Mouse (Mus musculus) ES-CJ7 (cell line): ENCODE data around the gene Slc26a11.
"Not testable (repeated sequence)": the region's sequence is repeated elsewhere in the genome, so short reads cannot be mapped to it uniquely, and the experiment has no call there.

Source experiments
- DNase-seq: peaks from one replicate; pipeline ENCODE4 v3.0.0; 2011; ENCODE audit warnings: low read depth, low spot score

Slc26a11 gene

DNA sequence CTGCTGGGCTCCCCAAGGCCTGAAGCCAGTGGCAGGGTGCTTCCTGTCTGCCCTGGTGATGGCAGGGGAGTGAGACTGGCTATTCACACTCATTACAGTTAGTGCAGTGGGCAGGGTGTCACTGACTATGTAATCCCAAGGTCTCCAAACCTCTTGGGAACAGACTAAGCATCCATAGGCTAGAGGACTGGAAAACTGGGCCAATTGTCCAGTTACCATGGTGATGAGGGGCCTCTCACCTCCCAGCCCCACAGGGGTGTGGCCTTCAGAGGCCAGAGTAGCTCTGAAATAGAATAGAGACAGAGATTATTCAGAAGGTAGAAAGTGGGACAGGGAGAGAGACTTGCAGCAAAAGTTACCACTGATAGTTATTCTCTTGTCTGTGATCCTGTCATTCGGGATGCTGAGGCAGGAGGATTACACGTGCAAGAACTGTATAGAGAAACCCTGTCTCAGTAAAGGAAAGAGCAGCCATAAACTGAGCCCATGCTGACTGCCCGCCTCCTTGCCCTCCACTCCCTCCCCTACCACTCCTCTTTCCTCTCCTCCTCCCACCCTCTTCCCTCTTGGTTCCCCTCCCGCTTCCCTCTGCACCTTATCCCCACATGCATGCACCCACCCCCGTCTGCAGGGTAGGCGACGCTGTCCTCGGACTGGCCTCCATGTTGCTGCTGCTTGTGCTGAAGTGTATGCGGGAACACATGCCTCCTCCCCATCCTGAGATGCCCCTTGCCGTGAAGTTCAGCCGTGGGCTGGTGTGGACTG lies 7.6 kb downstream of the Slc26a11 start:
- no peak for DNase-seq

DNA sequence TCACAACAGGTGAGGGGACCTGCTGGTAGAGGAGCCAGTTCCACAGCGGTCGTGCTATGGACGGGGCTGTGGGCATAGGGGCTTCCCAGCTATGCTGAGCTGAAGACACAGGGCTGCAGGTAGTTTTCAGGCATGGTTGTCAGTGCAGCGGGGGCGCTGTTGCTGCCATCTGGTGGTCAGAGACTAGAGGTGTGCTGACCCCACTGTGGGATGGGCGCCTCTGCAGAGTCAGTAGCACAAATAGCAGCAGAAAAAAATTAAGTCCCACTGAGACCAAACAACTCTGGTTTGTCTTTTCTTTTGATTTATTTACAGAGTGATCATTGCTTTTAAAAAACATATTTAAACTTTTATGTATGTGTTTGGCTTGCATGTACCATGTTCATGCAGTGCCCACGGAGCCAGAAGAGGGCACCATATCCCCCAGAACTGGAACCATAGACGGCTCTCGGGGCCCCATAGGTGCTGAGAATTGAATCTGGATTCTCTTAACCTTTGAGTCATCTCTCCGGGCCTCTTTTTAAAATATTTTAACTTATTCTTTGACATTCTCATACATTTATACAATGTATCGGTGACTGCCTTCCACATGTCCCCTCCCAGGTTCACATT lies 8.3 kb downstream of the Slc26a11 start:
- peak; percentile 80 for DNase-seq

DNA sequence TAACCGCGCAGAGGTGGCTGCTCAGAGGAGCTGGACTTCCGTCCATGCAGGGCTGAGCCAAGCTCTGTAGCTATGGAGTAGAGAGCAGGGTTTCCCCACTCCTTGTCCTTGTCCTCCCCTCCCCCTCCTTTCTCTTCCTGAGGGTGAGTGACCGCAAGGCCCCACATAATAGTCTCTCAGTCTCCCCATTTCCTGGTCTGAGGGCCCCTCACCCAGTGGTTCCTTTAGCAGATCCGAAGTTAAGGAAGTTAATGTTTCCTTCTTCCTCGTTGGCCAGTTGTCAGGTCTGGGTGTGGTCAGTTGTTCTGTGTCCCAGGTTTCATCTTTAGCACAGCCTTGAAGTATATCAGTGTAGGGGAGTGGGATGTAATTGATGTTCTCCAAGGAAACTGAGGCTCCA lies 20.1 kb downstream of the Slc26a11 start:
- DNase-seq = no peak

DNA sequence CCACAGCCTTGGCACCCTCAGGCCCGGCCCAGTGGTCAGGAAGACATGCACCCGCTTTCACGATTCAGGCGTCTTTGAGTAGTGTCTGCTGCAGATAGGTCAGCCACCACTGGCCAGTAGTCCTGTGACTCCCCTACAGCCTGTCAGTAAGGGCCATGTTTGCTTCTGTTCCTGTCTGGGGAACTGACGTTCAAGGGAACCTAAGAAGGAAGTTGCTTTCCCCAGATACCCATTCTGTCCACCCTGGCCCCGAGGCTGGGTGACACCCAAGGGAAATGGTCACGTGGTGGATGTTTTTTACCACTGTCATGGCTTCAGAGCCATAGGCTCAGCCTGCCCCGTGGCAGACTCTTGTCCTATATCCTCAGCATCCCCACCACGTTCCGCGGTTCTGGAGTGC lies 22.0 kb downstream of the Slc26a11 start:
- DNase-seq = no peak

DNA sequence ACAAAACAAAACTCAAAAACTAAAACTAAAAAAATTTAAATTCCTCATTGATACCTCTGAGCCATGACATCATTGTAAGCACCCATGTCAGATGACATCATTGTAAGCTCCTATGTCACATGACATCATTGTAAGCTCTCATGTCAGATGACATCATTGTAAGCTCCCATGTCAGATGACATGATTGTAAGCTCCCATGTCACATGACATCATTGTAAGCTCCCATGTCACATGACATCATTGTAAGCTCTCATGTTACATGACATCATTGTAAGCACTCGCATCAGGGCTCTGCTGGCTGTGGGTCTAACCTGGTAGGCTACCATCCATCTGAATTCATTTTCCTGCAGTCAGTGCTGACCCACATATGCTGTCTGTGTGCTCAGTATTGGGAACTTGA lies 23.2 kb downstream of the Slc26a11 start:
- DNase-seq = no peak

DNA sequence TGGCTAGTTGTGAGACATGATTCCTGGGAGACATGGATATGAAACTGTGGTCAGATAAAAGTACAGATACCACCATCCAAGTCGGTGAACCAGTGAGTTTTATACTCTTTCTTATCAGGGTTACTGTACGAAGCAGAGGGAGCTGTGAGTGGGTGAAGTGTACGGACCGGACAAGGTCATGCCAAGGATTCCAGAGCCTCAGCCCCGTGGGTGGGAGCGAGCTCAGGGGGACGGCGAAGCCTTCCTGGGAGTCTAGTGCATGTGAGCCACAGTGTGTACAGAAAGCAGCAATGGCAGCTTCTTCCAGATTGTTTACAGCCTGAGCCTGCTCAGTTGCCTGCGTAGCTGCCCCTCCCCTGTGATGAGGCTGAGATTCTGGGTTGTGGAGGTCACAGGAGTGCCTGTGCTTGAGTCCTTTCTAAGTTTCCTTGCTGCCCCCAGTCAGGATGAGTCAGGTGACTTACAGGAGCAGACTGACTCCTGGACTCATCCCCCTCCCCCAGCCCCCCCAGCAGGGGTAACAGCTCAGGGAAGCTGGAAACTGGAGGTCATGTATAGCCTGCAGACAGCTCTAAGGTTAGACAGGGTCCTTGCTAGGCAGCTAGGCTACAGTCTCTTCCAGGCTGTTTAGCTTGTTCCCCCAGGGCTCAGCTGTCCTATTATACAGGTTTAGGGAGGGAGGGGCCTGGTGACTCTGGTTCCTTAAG lies 26.4 kb downstream of the Slc26a11 start:
- peak; percentile 78 for DNase-seq

DNA sequence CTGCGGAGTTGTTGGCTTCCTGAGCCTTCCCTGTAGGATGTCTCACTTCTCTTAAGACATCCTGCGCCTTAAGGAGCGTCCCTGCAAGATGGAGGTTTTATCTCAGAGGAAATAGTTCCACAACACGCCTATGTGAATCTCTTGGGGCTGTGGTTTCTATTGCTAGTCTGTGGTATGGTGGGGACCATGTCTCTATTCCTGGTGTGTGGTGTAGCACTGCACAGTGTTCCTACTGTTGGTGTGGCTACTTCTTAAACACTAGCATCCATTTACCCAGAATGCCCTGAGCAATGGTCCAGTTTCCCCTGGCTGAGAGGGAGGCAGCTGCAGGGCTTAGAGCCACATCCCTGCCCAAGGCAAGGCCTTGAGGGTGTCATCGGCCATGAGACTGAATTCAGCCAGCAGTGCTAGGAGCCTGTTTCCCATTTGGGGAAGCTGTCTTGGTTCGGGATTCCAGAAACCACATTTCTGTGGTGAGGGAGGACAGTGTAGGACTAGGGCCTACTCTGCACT lies 27.0 kb downstream of the Slc26a11 start:
- no peak for DNase-seq

DNA sequence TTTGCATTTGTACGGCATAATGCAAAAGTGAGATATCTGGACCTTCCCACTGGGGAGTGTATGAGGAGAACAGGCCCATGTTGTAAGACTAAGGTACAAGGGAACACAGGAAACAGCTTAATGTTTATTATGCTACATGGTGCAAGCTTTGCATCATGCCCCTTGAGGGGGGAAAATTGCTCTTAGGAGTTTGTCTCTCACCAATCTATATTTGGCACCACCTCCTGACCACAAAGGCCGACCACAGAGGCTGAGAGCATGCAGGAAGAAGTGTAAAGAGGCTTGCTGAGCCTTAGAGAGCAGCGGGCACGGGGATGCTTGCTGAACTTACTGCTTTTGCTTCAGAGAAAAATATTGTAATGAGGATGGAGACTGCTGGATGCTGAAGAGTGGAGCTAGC lies 29.5 kb downstream of the Slc26a11 start:
- no peak for DNase-seq

DNA sequence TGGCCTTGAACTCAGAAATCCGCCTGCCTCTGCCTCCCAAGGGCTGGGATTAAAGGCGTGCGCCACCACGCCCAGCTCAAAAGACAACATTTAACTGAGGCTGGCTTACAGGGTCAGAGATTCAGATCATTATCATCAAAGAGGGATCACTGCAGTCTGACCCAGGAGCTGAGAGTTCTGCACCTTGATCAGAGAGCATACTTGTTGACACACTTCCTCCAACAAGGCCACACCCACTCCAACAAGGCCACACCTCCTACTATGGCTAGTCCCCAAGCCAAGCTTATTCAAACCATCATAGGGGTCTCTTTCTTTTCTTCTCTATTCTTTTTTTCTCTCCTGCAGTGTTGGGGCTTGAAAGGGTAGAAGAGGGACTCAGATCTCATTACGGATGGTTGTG lies 30.9 kb downstream of the Slc26a11 start:
- DNase-seq = peak; percentile 82

DNA sequence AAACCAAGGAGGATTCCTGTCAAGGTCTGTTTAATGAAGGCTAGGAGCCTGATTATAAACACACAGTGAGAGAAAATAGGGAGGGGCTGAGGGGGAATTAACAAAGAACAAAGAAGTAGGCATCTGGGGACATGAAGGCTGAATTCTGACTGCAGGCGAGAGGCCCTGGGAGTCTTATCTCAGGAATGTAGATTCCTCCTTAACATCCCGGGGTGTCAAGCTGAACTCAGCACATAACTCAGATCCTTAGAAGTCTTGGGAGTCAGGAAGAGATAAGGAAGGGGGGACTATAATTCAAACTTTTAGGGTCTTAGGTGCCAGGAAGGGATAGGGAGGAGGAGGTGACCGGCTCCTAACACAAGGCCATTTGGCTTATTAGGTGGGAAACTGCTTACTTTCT lies 31.9 kb downstream of the Slc26a11 start:
- not testable (repeated sequence) for DNase-seq

DNA sequence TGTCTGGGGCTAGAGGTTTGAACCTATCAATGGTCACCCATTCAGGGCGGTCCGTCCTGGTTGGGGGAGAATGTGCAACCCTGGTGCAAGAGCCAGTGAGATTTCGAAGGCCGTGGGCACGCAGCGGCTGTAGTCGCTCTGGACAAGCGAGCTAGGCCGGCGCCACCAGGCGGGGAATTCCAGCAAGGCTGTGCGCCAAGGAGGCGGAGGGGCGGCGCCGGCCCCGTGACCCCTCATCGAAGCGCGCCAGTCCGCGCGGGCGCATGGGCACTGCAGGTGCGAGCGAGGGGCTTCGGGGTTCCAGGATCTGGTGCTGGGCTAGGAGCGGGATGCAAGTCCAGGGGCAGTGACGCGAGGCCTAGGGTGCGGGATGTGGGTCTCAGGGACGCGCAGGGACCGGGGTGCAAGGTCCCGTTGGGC lies 34.5 kb downstream of the Slc26a11 start:
- DNase-seq = peak; percentile 76

DNA sequence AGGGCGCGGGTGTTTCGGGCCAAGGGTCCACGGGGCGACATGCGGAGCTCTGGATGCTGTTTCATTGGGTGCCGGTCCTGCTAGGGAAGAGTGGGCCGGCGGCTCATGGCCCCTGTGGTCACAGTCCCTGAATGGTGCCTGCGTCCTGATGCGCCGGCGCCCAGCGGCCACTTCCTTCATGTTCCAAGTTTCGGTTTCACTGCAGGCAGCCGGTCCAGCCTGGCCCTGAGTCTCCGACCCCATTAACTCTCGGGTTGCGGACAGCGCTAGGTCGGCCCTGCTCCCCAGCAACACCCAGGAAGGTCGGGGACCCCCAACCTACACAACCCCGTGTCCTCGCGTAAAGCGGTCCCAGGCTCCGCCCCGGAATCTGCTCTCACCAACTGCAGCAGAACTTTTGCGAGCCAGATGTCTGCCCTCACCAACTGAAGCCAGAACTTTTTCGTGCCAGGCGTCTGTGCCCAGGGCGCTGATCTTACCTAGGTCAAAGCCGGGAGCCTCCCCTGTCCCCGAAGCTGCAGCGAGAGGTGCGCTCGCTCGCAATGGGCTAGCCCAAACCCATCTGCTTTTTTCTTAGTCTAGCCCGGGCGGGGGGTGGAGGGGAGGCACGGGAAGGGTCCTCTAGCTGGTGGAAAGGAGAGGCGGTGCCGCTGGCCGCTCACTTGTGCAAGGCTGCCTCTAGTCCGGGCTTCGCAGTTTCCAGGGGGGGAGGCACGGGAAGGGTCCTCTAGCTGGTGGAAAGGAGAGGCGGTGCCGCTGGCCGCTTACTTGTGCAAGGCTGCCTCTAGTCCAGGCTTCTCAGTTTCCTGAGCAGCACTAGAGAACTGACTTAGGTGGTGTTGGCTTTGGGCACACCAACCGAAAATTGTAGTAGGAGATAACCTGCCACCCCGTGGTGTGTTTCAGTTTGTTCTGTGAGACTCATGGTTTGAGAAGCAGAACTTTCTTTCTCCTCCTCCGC lies 35.2 kb downstream of the Slc26a11 start:
- no peak for DNase-seq

DNA sequence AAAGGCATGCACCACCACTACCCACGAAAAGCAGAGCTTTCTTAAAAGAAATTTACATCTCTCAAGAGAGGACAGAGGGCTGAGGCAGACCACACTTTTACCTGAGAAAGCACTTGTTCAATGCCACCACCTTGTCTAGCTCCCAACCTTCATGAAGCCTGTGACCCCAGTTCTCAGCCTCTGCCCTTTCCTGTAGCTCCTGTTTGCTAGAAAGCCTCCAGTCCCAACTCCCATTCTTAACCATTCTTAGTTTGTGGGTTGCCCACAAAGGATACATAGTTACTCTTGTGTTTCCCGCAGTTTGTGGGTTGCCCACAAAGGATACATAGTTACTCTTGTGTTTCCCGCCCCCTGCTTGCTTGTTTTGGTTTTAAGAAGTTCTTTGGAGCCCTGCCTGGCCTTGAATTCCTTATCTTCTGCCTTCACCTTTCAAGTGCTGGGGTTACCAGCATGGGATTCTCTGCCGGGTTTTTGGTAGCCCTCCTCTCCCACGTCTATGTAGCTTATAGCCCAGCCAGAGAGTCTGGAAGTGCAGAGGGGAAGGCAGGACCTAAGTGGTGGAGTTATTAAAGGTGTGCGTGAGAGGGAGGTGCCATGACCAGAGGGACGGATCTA lies 36.1 kb downstream of the Slc26a11 start:
- DNase-seq = no peak

DNA sequence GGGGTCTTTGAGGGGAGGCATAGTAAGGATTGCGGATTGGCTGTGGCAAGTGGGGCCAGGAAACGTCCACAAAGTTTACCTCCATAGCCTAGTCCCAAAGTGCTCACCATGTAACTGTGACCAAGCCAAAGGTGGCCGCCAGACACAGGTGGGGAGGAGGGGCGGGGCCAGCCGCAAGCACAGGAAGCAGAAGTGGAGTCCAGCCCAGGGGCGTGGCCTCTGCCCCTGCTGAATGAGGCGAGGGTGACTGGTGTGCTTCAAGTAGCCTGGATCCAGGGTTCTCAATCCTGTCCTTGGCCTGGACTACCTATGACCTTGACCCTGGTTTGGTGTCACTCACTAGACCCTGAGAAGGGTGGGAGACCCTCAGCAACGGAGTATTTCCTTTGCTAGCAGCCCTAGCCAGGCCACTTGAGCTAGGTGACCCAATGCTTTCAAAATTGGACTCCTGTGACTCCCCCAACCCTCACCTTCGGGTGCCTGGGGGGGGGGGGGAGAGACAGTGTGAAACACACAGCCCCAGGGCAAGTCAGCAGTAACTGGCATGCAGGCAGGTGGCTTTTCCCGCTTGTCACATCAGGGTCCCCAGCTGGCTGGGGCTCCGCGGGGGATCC lies 36.8 kb downstream of the Slc26a11 start:
- peak; percentile 95 for DNase-seq

DNA sequence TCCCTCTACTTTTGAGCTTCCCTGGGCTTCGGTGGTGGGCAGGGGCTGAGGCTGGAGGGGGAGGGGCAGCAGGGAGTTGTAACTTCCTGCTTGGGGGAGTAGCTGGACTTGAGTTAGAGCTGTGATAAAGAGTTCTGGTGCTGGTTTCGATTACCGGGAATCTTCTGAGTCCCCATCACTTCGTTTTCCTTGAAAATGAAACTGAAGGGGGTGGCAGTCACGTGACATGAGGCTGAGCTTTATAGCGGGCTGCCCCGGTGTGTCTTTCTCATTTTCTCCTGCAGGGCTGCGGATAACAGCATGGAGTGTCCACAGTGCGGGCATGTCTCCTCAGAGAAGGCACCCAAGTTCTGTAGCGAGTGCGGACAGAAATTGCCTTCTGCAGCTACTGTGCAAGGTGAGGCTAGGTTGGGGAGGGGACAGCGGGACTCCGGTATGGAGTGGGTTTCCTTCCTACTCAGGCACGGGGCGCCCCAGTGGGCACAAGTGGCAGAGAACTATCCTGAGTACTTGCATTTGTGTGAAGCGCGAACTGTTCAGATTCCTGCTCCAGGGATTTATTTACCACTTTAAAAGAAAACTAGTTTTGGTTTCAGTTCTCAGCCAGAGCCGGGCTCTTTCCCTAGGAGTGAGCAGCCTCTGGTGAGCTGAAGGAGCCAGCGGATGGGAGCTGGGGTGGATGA lies 37.6 kb downstream of the Slc26a11 start, which contains the start of gene Rnf213:
Gene Rnf213, plus strand, starts transcription at position 301 of the 683 bp plus-strand sequence.
- DNase-seq = peak; percentile 73

DNA sequence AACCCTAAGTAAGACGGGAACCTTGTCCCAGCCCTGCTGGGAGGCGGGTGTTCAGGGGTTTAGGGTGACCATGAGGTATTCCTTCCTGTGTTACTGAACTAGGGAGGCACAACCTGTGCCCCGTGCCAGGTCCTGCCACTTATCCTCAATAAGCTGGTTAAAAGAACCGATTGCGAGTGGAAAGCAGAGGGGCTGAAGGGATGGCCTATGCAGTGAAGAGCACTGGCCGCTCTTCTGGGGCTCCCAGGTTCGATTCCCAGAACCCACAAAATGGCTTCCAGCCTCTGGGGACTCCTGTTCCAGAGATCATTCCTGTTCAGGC lies 38.1 kb downstream of the Slc26a11 start:
- DNase-seq = no peak

DNA sequence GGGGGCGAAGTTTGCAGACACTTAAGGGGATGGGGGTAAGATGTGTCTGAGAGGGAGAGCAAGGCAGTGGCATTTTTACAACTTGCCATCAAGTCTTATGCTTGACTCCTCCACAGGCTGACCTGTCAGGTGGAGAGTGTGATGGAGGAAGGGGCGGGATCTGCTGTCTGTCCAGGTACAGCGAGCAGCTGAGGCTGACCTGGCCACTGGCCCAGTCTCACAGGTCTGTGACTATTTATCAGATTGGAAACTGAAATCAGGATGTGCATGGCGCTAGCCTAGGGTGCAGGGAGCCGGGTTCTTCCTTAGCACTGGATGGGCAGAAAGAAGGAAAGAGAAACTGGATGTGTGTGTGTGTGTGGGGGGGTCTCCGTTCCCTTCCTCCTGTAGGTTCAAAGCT lies 38.9 kb downstream of the Slc26a11 start:
- DNase-seq = no peak

DNA sequence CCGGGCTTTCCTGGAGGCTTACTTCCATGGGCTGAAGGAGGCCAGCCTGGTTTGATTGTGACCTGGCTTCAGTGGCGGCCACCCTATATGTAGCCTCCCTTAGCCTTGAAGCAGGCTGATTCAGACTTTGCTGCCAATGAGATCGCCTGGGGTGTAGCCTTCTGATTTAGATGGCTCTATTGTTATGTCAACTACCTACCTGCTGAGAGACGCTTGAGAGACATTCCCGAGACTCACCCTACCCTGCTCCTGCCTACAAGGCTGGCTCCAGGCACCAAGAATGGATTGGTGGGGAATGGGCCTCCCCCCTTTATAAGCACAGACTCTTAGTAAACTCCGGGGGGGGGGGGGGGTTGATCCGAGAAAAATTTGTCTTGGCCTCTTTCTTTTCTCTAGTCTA lies 40.0 kb downstream of the Slc26a11 start:
- peak; percentile 99 for DNase-seq

DNA sequence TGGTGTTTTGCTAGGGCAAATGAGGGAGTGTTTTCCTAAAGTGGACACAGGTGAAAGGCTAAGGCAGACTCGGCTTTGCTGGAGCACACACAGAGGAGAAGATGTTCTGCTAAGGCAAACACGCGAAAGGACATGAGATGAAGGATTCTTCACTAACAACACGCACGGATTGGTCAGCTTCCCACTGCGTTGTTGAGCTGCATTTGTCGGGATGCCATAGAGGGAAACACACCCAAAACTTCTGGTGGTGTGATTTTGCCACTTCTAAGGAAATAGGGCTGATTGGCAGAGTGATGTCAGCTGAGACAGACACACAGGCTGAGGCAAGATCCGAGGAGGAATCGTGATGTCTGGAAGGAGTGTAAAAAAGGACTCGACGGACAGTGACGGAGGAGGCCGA lies 40.6 kb downstream of the Slc26a11 start:
- DNase-seq = peak; percentile 71

DNA sequence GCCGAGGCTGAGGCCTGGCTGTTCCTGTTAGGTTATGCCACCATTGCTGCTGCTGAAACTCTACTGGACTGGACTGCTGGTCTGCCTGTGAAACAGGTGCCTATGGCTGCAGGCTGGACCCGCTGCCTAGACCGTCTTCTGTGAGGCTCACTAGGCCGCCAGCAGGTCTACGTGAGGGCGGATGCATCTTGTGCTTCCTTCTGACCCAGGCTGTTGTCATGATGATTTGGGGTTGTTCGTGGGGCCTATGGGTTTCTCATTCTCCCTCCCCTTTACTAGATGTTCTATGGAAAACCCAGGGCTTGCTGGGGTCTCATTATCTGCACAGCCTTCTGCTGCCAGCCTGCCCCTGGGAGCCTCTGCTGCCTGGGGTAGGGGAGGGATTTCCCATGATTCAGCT lies 41.1 kb downstream of the Slc26a11 start:
- peak; percentile 71 for DNase-seq
